Mouse (Mus musculus) ovary, postnatal 36 days (tissue): ENCODE data around the gene Trio.

Experiments used
- DNase-seq: peaks from one replicate; pipeline ENCODE4 v3.0.0; 2022; ENCODE audit warnings: low spot score, mixed read lengths

Trio gene

DNA sequence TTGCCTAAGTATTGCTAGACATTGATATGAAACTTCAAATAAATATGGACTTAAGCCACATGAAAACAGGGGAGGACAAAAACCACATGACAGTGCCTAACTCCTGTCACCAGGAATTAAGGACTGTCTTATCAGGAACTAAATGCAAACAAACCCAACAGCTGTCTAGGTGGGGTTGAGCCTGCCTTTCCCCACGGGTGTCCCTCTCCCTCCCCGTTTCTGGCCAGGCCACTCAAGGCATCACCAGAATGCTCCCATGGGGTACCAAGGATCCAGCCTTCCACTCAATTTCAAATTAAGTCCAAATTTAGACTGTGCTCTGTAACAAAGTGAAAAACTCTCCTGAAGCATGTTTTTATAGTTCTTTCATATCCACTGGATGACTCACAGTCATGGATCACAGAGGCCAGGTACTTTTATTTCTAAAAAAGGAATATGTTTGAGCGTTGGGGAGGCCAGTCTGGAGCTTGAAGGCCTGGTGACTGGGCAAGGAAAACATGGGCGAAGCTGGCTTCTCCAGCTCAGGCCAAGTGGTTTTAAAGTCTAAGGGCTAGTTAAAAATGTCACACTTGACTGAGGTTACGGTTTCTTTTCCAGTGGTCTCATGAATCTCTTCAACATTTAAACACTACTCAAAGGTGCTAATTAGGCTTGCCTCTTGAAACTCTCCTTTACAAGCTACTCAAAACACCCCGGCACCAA lies 33.6 kb downstream of the Trio start:
- DNase-seq: no peak

DNA sequence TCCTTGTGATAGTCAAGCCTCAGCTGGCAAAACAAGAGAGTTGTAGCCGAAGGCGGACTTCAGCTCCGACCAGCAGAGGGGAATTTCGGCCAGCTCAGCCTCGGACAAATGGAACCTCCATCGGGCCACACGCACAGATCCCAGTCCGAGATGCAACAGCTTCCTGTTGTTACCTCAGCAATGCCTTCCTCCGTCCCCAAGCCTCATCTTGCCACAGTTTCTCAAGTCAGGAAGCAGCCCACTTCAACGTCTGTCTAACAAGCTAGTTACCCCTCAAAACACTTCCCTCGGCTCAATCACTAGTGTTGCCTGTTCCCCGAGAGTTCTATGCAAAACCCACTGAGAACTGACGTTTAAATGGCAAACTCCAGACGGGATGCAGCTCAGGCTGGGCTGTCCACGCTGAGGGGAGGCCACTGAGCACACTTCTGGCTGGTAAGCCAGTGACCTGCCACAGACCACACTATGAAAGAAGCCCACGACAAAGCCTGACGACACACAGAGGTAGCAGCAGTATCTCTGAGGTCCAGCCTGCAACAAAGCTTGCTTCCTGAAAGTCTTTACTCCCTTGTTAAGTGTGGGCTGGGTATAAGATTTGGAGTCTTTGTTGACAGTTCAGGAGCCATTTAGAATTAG lies 34.5 kb downstream of the Trio start:
- DNase-seq: no peak

DNA sequence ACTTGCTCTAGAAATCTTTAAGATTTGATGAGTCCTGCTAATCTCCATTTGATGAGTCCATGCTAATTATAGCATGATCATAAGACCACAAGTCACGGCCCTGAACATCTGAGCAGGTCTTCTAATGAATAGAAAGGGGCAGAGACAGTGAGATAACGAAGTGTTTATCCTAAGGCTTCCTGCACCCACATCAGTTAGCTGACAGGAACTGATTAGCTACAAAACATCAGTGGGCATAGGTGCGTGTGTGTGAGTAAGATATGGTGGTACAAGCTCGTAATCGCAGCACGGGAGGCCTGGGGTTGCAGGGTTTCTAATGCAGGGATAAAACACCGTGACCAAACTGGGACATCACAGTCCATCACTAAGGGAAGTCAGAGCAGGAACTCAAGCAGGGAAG lies 37.7 kb downstream of the Trio start:
- no peak for DNase-seq

DNA sequence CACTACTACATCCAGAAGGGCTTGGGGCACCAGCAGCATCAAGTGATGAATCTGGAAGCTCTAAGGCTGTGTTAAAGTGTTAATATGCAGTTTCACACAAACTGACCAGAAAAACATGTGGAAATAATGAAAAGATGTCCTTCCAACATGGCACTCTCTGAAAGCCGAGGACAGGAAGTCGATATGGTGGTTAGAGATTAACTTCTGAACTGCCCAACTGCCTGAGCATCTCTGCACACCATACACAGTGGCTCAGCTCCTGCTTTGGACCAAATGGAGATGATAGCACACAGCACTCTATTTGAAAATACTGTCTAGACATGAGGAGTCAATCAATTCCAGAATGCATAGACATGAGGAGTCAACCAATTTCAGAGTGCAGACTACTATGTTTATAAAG lies 40.8 kb downstream of the Trio start:
- no peak for DNase-seq

DNA sequence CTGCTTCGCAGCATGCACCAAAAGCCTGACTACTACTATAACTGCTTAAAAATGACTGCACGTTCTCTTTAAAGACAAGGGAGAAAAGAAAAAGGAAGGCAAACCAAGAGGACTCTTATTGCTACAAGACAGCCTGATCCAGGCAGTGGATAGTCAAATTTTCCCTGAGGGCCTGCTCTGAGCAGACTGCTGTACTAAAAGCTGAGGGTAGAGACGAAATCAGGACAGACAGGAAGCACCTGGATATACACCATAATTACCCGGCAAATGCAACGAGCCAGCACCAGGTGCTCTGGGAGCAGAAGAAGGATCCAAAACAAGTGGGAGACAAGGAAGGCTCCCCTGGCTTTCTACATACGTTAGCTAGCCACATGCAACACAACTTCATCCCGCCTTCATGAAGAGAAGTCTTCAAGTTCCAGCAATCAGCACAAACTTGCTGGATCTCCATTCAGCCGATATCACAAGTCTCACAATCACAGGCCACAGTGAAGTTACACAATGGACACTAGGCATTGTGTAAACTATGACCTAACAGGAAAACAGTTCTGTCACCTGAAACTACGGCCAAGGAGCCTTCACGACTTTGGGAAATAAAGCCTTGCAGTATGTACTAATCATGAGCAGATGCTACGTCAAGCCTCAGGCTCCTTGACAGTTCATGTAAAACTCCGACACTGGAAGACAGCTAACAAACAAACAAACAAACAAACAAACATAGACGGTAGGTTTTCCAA lies 43.7 kb downstream of the Trio start:
- no peak for DNase-seq

DNA sequence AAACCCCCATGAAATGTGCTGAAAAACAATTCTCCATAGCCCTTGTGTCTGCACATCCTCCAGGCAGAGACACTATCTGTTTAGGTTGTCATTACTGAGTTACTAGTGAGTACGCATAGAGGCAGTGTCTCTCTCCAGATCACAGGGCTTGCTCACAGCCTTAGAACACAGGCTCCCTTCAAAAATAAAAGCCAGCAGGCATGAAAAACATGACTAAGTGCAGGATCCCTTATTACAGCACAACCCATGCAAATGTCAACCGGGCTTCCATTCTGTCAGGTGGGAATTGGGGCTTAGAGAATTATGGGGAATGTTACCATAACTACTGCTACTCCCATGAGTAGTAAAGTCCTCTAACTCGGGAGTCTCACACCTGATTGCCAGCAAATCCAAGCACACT lies 44.4 kb downstream of the Trio start:
- no peak for DNase-seq

DNA sequence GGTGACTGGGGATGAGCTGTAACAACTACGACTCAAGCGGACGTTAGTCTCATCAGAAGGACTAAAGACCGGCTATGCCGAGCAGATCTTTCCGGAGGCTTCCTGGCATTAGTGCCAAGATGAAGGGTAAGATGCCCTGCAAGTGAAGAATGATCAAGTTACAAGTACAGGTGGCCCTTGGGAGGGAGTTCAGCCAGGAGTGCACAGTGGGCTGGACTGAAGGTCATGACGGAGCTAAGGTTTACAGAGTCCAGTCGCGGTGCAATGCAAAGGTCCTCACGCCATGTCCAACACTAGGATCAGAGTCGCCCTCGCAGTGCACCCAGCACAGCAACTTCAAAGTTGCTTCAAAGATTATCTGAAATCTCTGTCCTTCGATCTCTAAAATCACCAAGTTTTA lies 45.2 kb downstream of the Trio start:
- no peak for DNase-seq

DNA sequence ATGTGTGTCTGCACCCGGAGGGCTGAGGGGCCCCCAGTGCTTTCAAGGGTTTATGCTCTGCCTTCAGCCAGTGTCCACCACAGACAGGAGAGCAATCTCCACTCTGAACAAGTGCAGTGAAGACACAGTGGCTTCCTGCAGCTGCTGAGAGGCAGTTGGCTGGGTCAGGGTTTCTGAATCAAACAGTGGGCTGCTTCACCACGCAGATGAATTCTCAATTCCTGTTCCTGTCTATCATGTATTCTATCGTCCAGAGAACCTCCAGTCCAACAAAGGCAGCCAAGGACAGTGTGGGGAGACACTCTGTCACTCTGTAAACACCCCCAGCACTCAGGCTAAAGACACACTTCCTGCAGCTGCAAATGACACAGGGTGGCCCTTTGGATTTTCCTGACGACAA lies 48.7 kb downstream of the Trio start:
- DNase-seq: no peak

DNA sequence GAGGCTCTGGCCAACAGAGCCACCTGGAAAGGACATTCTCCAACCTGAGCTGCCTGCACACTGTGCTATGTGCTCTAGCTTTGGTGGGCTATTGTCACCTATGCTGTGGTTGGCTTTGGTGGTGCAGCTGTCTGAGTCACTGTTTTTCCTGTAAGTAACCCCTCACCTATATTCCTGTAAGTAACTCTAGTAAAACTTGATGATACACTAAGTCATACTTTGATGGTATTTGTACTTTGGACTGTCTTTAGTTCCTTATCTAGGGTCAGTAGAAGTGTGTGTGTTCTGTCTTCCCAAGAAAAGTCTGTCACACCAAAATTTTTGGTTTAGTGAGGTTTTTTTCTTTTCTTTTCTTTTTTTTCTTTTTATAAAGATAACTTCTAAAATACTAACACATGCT lies 49.3 kb downstream of the Trio start:
- DNase-seq: no peak

DNA sequence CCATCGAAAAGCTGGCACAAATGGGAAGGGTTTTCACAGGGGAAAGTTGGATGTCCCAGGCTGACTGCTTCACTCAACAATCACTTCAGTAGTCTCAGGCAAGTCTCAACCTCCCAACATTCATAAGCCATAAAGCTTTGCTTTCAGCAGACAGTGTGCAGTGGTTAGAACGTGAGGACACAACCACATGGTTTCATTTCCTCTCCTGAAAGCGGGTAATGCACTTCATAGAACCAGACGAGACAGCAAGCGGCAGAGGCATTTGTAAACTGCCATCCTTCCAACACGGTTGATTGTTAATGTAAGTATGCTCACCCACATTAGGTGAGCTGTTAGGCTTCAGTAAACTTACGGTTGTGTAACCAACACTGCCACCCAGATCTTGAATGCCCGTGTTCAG lies 51.0 kb downstream of the Trio start:
- no peak for DNase-seq

DNA sequence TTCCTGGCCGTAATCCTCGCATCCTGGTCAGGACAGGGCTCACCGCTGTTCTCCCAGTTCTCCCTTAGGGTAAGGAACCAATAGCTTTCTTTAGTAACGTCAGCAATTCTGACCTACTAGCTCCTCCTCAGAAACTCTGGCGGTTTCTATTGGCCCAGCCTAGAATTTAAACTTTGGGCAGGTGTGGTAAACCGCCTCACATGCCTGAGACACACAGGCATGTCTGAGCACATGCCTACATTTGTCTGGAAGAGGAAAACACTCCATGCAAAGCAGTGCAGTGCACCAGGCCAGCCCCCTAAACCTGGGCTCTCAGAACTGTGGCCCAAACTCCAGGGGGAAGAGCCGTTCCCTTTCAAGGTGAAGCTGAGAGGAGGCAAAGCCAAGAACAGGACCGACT lies 57.5 kb downstream of the Trio start:
- DNase-seq: no peak

DNA sequence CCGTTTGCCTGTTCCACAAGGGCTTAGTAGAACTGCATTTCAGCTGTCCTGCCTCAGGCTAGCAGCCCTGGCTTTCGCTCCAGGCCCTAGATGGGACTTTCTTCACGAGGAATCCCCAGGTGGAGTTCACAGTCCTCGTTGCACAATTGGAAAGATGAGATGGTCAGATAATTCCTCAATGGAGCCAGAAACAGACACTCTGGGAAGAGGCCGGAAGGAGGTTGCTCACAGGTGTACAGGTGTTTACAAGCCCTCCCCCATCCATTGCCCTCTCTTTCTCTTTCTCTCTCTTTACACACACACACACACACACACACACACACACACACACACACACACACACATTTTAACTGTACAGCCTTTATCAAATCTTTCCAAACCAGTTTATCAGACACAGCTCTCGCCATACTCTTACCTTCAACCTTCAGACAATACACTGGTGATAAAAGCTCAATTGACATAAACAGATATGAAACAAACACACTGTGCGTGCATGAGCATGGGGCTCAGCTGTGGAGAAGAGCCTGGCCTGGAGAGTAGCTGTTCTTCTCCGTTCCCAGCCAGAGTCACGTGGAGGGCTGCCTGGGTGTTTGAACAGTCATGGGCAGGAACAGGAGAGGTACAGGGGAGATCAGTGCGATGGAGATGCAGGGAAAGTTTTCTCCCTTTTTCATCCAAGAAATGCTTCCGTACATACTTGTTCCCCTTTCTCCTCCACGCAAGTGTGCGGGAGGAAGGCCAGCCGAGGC lies 58.3 kb downstream of the Trio start:
- DNase-seq: no peak

DNA sequence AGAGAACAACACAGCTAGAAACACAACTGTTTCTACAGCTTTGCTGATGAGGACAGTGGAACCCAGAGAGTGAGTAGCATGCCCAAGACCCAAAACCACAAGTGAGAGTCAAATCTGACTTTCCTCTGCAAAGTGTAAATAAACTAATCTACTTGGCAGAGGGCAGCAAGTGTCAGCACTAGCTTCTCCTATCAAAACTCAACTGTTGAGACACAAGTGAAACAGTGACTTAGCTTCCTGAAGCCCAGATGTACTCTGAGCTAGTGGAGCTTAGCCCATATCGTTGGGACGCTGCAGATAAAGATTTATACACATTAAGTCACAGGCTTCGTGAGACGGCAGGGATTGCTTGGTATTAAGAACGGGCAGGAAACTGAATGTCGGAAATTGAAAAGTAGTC lies 60.8 kb downstream of the Trio start:
- DNase-seq: no peak

DNA sequence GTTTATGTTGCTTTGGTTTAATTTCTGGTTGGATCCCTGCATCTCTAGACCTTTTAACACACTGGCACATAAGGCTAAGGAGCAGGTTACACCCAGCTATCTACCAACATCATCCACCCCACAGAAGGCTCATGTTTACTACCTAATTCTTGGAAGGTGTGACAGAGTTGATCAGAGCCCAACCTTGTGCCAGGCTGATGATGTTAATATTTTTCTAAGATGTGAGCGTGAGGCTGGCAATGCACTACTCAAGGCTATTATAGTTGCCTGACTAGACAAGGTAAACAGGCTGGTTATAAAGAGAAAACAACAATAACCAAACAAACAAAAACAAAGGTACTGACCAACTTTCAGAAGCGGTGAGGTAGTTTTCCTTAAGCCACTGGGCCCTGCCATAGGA lies 62.1 kb downstream of the Trio start:
- no peak for DNase-seq

DNA sequence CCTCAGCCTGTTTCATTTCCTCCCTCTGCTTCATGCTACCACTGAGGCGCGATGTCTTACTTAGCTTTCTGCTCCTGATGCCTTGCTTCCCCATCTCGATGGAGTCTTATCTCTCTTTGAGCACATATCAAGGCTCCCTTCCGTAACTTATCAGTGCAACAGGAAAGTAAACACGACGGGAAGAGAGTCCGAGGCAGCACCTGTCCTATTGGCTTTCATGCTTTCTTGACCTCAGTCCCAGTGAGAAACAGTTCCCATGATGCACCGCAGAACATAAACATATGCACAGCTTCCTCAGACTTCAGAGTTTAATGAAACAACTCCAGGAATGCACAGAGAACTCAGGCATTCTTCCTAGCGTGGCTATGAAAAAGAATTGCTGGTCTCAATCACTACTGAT lies 65.0 kb downstream of the Trio start:
- no peak for DNase-seq

DNA sequence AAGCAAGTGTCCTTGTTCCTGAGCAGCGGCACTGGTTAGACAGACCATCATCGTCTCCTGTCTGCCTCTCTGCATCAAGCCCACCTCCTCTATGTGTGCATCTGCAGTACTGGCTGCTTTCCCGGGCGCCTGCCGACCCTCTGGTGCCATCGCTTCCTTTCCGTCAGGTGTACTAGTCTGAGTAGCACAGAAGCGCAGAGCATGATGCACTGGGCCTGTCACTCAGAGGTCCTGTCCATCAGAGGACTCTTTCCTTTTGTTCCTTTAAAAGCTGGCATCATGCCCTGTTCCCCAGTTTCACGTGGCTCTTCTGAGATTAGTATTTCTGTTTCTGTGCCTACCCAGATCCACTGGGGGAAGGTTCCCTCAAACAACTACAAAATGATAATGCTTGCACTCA lies 67.8 kb downstream of the Trio start:
- DNase-seq: no peak

DNA sequence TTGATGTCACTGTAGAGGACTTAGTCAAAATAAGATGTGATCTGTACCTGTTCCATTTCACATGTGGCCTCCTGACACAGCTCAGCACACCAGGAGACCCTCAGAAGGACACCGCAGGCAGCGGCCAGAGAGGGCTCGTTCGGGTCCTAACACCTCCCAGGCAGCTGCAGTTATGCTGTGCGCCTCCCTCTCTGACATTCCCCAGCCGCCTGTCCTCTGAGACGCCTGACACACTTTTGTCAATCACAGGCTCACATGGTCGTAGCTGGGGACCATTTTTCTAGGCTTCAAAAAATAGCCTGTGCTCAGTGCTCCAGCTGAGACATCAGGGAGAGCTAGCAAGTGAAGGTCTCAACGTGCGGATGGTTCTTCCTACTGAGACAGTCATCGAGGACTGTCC lies 70.0 kb downstream of the Trio start:
- DNase-seq: no peak

DNA sequence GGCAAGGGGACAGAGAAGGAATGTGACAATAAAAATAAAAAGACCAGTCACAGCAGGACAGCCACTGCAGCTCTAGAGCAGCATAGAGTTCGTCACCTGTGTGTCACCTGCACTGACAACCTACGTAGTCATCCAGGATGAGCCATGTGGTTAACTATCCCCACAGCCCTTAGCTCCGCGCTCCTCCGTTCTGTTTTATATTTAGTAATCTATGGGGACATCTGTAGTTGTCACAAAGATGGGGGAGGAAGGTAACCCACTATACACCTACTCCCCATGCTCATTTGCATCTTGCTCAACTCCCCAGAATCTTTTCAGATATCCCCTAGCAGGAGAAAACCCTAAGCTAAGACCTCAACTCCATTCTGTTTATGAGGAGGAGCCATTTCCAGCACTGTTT lies 71.3 kb downstream of the Trio start:
- no peak for DNase-seq

DNA sequence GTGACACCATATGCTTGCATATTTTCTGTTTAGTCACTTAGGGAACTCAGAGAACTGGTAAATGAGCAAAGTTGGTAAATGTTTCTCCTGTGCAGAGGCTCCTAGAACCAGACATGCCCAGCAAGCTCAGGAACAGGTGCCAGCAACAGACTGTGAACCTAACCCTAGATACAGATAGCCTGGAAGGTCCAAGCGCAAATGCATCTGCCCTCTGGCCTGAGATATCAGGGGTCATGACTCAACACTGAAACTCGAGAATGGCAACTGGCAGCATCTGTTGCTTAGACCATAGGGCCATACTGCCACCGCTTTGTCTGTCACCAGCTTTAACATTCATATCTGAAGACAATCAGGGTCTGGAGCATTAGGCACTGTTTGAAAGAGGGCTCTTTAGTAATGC lies 72.1 kb downstream of the Trio start:
- DNase-seq: no peak

DNA sequence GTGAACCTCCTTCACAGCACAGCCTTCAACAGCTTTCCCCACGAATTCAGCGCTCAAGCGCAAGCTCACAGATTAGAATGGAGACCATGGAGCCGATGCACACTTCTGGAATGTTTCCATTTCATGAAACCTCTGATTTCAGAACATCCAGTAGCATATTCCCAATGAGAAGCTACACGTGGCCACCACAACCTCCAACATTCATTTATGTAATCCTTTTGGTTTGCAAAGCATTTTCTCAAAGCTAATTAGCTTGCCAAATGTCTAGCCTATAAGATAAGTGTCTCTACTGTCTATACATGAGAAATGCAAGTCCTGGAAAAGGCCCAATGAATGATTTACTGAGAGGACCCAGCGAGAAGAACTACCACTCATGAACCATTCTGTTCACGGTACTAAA lies 74.5 kb downstream of the Trio start:
- no peak for DNase-seq

DNA sequence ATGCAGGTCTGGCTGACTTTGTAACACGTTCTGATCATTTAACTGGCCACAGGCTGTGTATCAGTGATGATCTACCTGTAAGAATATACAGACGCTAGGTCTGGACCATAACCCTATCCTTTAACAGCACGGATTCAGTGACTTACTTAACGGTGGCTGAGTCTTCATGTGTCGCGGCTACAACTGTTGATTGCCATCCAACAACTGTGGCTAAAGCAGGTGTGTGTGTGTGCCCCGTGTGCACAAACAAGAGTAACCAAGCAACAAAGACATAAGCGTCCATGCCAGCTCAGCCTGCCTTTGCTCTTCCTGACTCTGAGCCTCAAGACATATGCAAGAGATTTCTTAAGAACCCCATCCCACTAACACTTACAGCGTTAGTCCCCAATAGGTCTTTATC lies 76.5 kb downstream of the Trio start:
- no peak for DNase-seq

DNA sequence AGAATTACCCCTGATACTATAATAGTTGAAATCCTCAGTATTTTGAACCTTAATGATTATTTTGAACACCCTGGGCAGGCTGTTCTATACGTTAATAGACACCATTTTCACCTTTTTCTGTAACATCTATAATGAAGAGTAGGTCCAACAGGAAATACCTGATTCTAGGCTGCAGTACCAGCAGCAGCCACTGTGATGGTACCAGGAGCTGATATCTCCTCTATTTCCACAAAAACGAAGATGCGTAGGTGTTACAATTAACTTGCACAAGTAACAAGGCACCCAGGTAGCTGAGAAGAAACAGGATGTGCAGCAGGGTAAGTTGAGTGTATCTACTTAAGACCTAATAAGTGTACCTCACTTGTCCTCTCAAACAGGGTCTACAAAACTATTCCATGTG lies 77.8 kb downstream of the Trio start:
- no peak for DNase-seq

DNA sequence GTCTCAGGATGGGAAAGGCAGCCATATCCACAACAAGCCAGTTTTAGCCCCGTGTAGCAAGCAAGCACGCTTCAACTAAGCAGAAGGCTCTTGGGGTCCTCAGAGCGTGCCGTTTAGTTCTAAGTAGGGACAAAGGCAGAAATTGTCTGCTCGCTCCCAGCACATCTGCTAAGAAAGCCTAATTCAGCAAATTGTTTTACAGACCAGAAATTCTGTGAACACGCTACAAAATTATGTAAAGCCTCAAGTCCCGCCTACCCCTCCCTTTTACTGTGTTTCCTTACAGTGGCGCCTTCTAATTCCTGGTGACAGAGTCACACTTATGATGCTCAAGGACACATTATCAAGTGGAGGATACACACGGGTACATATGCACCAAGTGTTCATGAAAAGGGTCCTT lies 80.1 kb downstream of the Trio start:
- DNase-seq: no peak
